Mouse (Mus musculus) adrenal gland, adult 2 months (tissue): ENCODE results near the gene Cdh26. TPM values are rescaled to one million over a fixed set of nuclear protein-coding genes. Genes with fewer than 3 reads are reported as not detected.

Experiments used
- DNase-seq: peaks from one replicate; pipeline ENCODE4 v3.0.0; 2021
- polyA plus RNA-seq: library from polyadenylated mRNA; depleted of rRNA; stranded (reverse); fragments of >200 nt; gene quantifications from 2 replicates; pipeline ENCODE4 v1.2.3, GENCODE M21; 2012; rRNA removed
- total RNA-seq, 2 experiments: library from RNA; stranded (reverse); gene quantifications; 2 replicates each; pipeline ENCODE4 v1.2.3; 2021

Gene Cdh26
- total and polyA plus RNA-seq, 3 experiments, result not detected

DNA sequence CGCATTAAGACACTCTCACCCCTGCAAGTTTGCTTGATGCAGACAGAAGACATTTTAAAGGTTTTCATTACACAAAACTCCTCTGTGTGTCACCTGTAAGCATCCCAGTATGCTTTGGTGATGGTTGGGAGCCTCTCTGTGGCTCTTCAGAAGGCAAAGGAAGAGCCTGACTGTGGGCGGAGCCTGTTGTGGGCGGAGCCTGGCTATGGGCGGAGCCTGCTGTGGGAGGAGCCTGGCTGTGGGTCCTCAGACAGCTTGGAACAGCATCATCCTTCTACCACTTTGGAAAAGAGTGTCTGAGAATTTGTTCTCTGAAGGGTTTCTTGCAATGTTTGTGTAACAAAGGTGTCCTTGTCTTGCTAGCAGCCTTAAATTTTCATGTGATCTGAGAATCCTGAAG lies 82.7 kb downstream of the Cdh26 start:
- DNase-seq, result no peak

DNA sequence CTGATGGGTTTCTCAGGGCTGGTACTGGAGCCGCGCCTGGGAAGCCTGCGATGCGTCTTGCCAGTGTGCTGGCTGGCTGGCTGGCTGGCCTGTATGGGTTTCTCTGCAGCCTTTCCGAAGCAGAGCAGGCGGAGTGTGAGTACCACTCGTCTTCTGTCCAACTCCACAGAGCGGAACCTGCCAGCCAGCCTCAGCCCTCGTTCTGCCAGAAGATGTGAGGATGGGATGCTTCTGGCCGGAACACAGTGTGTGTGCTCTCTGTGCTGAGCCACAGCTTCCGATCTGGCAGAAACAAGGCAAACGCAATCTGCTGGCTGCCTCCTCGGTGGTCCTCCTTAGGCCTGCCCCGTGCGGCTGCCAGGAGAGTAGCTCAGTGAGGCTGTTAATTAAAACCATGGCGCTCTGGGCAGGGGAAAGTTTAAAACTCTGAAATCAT lies 83.3 kb downstream of the Cdh26 start:
- DNase-seq, result no peak

DNA sequence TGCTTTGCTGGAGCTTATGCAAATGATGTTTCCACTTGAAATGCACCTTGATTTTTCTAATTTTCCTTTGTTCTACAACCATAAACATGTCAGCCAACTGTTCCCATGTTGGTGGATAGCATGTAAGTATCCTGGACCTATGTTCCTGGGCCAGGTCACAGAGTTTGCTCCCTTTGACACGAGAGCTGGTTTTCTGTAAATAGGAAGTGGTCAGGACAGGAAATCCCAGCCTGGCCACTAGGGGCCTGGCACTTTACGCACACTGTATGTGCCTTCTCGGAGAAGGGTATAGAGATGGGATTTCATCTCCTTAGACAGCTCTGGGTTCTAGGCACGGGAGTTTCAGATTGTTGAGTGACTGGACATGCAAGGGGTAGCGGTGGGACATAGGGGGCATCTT lies 86.1 kb downstream of the Cdh26 start:
- no peak for DNase-seq

DNA sequence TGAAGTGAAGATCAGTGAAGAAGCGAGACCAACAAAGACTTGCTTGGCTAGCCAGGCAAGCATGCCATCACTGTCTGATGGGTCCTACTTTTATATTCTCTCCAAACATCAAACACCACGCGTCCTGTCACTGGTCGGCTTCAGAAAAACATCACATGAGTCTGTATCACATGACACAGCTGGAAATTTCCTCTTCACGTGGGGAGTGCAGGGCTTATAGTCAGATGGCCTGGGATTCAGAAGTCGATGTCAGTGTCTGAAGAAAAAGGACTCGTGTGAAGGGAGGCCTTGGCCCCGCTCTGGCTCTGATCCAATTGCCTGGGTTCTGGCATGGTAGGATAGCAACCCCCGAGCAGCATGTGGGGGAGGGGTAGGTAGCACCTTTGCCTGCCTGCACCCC lies 86.6 kb downstream of the Cdh26 start:
- DNase-seq, result no peak

DNA sequence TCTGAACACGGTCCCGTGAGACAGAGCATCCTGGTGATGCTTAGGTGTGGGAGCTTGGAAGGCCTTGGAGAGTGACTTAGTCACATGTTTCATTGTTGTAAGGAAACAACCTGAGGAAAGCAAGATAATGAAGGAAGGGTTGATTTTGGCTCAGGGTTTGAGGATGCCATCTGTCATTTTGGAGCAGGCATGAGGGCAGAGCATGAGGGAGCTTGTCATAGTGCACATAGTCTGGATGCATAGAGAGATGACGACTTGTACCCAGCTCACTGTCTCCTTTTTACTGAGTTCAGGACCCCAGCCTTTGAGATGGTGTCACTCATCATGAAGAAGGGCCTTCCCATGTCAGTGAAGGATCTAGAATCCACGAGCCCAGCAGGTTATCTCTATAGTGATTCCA lies 89.0 kb downstream of the Cdh26 start:
- no peak for DNase-seq

DNA sequence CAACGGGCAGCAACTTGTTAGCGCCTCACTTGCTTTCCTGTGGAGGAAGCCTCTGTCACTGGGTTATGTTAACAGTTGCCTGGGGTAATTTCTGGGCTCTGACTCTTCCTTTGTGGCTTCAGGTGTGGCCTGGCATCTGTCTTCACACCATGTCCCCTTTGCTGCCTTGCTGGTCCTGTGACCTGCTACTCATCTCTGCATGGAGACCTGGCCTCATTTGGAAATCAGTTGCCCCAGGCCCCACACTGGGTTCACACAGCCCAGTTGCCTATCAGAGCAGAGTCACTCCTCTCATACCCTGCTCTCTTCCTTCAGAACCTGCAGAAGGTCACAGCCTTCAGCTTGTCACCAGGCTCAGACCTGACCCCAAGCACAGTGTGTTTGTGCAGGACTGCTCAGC lies 89.9 kb downstream of the Cdh26 start:
- no peak for DNase-seq

DNA sequence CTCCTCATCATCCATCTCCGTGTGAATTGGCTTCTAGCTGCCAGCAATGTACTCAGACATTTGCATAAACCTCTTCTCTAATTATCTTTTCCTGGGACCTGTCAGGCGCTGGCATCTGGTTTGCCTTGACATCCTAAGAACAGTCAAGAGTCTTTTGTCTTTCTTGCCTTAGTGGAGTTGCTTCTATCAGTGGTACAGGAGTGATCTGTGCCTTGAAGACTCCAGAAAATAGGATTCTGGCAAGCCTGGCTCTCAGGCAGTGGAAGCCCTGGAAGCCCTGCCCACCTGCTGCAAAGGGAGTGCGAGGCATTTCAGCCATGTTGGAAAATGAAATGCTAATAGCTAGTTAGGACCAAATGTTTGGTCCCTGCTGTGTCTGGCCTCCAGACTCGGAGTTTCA lies 92.0 kb downstream of the Cdh26 start:
- no peak for DNase-seq

DNA sequence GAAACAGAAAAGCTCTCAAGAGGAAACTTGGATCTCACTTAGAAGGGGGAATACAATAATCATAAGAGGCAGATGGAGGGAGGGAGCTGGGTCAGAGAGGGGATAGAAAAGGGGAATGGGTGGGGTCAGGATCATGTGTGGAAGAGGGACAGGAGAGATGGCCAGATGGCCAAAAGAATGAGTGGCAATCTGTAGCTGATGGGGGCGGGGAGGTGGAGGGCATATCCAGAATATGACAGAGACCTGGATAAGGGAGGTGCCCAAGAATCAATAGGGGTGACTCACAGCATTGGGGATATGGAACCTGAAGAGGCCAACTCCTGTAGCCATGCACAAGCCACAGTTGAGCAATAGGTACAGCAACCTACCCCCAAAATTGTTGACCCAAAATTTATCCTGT lies 92.5 kb downstream of the Cdh26 start:
- no peak for DNase-seq

DNA sequence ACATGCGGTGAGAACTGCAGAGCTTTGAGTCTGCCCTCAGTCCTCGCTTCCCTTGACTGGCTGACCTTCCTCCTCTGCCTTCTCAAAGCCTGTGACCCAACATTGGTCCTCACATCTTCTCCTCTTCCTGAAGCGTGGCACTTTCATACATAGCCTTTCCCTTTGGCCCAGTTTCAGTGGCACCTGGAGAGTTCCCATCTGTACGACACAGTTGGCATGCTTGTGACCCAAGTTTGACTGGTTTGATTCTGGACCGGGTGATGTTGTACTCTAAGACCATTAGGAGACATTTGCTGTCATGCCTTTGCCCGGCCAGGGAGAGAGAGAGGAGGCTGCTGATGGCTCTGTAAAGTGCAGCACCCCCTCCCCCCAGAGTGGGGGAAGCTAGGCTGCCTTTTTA lies 96.4 kb downstream of the Cdh26 start:
- no peak for DNase-seq

DNA sequence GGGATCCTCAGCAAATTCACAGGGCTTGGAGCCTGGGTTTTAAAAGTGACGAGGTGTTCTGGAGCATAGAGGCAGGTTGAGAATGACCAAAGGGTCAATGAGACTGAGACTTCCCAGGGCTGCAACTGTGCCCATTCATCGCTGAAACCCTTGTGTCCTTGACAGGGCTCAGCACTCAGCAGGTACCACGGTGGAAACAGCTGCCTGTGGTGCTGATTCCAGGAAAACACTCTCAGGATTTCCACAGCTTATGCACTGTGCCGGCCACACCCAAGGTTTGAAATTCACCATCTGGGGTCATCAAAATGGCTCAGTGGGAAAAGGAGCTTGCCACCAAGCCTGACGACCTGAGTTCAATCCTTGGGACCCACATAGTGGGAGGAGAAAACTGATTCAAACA lies 100.9 kb downstream of the Cdh26 start:
- no peak for DNase-seq

DNA sequence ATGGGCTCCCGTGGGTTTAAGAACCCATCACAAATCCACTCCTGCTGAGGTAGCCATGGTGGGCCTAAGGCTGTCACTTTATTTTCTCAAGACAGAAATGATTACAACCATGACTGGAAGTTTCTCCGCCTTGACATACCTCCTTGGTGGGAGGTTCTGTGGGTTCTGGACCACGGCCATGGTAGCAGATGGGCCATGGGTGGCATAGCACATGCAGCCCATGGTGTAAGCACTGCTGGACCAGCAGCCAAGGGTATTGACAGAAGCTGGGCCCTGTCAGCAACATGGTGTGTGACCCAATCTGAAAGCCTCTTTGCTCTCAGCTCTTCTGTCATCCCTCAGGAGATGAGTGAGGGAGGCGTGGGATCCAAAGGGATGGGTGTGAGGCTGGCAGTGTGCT lies 106.2 kb downstream of the Cdh26 start:
- no peak for DNase-seq

Other genes starting within 250 kb of the Cdh26 start
- under 1 TPM; 0.06 to 0.21 TPM for gene Sycp2, start 22.8 kb upstream of the Cdh26 start, total RNA-seq
- gene Sycp2, start 22.8 kb upstream of the Cdh26 start, polyA plus RNA-seq, result not detected in 2 replicates
- 1 to 10 TPM; 2.8 to 7.8 TPM for gene Ppp1r3d, start 16.1 kb upstream of the Cdh26 start, total RNA-seq
- gene Ppp1r3d, start 16.1 kb upstream of the Cdh26 start, polyA plus RNA-seq, result 7.0 and 8.8 TPM in 2 replicates
- 1 to 10 TPM; 3.2 to 8.7 TPM for gene Fam217b, start 16.0 kb upstream of the Cdh26 start, total RNA-seq
- 2.4 and 2.6 TPM in 2 replicates for gene Fam217b, start 16.0 kb upstream of the Cdh26 start, polyA plus RNA-seq